Mouse (Mus musculus) kidney, adult 2 months (tissue): Measurements from ENCODE around the gene Zfp541. TPM values are rescaled to one million over a fixed set of nuclear protein-coding genes. Genes with fewer than 3 reads are reported as not detected.

Experiments used
- DNase-seq: peaks from one replicate; pipeline ENCODE4 v3.0.0; 2021
- H3K27ac ChIP-seq: fragments of 200-500 bp; 2 replicates; pipeline ENCODE4 v1.5.1; 2012; ENCODE audit warnings: low read depth, low read length, control low read depth, inconsistent platforms; ENCODE audit not compliant: insufficient read depth
- H3K27me3 ChIP-seq: fragments of 200-500 bp; replicated peaks from 2 replicates; pipeline ENCODE4 v1.6.1; 2012; ENCODE audit warnings: mild to moderate bottlenecking, moderate library complexity, low read length, inconsistent platforms; ENCODE audit not compliant: control insufficient read depth, insufficient read depth
- H3K36me3 ChIP-seq: fragments of 200-500 bp; 2 replicates; pipeline ENCODE4 v1.6.1; 2012; ENCODE audit warnings: mild to moderate bottlenecking, moderate library complexity, low read length, inconsistent platforms; ENCODE audit not compliant: control insufficient read depth, insufficient read depth
- H3K4me1 ChIP-seq: fragments of 200-500 bp; 2 replicates; pipeline ENCODE4 v1.6.1; 2011; ENCODE audit warnings: low read length; ENCODE audit not compliant: control insufficient read depth, insufficient read depth
- H3K4me3 ChIP-seq: fragments of 200-500 bp; 2 replicates; pipeline ENCODE4 v1.5.1; 2011; ENCODE audit warnings: mild to moderate bottlenecking, low read depth, low read length, control low read depth; ENCODE audit not compliant: insufficient read depth
- CTCF ChIP-seq: fragments of 200-500 bp; conservative IDR thresholded peaks from 2 replicates; pipeline ENCODE4 v1.5.1; 2011; ENCODE audit warnings: low read depth, mild to moderate bottlenecking, control low read depth, low read length, moderate library complexity, mixed read lengths; ENCODE audit not compliant: insufficient read depth, insufficient read length
- POLR2A ChIP-seq: fragments of 200-500 bp; IDR thresholded peaks from one replicate; pipeline ENCODE4 v1.6.1; 2011; ENCODE audit warnings: low read depth, low read length, control low read depth
- WGBS: fragments of 180-500 bp; shearing (Covaris S2); methylation state at CpG from one replicate; pipeline ENCODE4 v1.1.7; 2018; 5-methylcytosine and 5-hydroxymethylcytosine counted together
- polyA plus RNA-seq: library from polyadenylated mRNA; depleted of rRNA; stranded (reverse); fragments of >200 nt; gene quantifications from 2 replicates; pipeline ENCODE4 v1.2.3, GENCODE M21; 2012; rRNA removed

Zfp541 gene
- 0.03 TPM in 1 of 2 replicates, not detected in the other for polyA plus RNA-seq

DNA sequence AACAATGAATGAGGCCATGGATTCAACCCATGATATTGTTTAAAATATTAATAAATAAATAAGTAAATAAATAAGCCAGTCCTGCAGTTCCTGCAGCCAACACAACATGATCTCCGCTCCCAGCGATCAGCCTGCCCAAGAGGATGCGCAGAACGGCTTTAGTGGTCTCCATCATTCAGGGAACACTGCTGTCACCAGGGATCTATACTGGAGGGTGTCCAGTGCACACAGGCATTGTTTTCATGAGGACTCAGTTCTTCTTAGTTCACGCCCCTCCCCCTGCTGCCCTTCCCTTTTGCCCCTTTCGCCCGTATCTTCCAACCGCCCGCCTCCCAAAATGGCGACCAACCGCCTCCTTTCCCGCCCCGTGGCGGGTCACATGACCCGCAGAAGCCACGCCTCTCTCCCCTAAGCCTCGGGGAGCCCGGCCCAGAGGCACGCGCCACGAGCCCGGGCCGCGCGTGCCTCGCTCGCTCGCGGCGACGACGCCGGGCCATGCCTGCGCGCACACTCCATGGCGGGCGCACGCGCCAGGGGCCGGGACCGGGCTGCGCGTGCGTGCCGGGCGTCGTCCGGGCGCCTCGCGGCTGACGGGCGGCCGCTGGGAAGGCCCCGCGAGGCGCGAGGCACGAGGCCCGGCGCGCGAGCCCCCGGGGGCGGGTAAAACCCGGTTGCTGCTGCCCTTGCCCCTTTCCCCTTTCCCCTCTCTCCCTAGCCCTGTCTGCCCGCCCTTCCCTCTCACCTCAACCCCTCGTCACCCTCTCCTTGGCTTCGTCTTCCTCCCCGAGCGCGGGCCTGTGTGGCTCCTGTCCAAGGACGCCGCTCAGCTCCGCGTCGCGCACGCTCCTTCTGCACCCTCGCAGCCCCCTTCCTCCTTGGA, at the start of gene Zfp541:
Zfp541 (plus strand) TSS at position 596 of the 880 bp plus-strand sequence.
- Histone ChIP-seq H3K27ac (no peak within 1 kb of the TSS), H3K27me3 (no peaks in the 10 kb centered on the region; the same call in 1 of the 2 replicates), H3K36me3 (no peaks in the 10 kb centered on the region), H3K4me1 (no peaks in the 10 kb centered on the region), H3K4me3 (no peak within 1 kb of the TSS)
- WGBS, result 64% methylated on average over 80 of the region's 80 CpGs
- no peak for TF ChIP-seq POLR2A
- DNase-seq, result no peak

DNA sequence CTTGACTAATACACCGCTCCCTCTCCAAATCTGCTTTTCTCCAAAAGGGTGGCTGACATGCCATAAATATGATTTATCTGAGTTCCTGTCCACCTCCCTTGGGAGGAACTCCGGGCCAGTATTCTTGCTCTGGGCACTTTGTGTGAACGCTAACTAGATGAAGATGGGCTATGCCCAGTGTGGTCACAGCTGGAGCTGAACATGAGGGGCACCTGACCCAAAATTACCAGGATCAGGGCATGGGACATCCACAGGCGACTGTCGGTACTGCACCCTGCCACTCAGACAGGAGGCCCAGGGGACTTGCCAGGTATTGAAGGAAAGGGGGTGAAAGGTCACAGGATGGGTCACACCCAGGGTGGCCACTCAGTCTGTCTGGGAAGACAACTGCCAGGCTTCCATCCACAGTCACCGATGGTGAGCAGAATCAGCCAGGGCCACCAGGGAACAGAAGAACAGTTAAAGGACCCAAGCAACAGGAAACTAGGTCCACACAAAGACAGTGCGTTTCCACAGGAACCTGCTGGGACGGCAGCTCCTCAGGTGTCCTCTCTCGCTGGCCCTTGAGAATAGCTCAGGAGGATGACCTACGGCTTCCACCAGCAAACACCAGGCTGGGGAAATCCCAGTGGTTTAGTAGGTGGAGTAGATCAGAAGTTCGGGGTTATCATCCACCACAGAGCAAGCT, 48.9 kb upstream of the Zfp541 start:
- peak; percentile 61 for DNase-seq
- 0 out of 2 replicates have a peak overlapping the region, but pooled peaks have one; percentile 12 for H3K27ac ChIP-seq
- H3K27me3 ChIP-seq, result no peaks in the 10 kb centered on the region
- H3K36me3 ChIP-seq, result no peaks in the 10 kb centered on the region
- WGBS, result 58% methylated on average over 11 of the region's 11 CpGs
- H3K4me3 ChIP-seq, result no peak overlapping the region
- H3K4me1 ChIP-seq, result peaks cover 34% of the 10 kb centered on the region
- TF ChIP-seq POLR2A (no peak), CTCF (peak; percentile 59)

DNA sequence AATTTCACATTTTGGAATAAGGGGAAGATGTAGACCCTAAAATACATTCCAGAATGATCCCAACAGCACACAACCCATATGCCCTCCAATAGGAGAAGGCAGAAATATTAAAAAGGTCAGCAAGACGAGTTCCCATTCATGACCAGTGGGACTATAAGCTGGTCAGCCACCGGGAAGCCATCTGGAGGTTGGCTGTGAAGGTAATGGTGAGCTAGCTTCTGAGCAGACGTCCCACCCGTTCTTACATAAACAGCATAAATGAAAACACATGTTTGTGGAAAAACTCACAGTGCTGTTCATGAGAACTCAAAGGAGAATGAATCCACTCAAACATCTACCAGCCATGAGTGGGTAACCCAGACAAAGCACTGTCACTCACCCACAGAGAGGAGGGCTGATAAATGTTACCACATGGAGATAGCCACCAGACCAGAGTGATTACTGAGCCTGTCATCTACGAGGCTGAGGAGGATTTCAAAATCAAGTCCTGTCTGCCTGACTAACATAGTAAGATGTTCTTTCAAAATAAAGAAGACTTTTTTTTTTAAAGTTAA, 47.8 kb upstream of the Zfp541 start:
- 73% methylated on average over 5 of the region's 5 CpGs for WGBS
- Histone ChIP-seq H3K4me3 (no peak overlapping the region), H3K4me1 (peaks cover 40% of the 10 kb centered on the region), H3K27me3 (no peaks in the 10 kb centered on the region), H3K36me3 (no peaks in the 10 kb centered on the region), H3K27ac (no peak overlapping the region)
- no peak for DNase-seq
- no peak for TF ChIP-seq POLR2A

DNA sequence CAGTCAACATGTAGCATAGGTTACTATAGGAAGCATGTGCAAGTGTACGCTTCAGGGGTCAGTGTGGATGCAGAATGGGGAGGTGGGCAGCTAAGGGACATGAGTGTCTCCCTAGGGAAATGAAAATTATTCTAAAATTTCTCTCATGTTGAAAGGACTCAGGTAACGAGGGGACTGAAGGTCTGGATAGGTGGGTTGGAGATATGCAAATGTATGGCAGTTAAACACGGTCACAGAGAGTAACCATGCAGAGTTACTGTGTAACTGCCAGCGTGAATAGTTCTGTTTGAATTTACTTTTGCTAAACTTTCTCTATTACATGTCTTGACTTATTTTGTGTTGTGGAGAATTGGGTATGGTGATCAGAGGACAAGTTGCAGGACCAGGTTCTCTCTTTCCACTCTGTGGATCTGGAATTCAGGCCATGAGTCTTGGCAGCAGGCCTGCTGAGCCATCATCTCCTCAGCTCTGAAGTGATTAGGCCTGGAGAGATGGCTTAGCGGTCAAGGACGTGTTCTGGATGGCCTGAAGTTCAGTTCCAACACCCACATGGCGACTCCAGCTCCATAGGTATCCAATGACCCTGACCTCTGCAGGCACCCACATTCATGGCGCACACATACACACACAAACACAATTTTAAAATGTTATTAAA, 47.0 kb upstream of the Zfp541 start:
- TF ChIP-seq CTCF (no peak), POLR2A (no peak)
- Histone ChIP-seq H3K36me3 (no peaks in the 10 kb centered on the region), H3K4me3 (no peak overlapping the region), H3K27me3 (no peaks in the 10 kb centered on the region), H3K4me1 (peaks cover 43% of the 10 kb centered on the region), H3K27ac (peak overlapping the region; percentile 25)
- 46% methylated on average over 8 of the region's 8 CpGs for WGBS
- DNase-seq, result peak; percentile 76

DNA sequence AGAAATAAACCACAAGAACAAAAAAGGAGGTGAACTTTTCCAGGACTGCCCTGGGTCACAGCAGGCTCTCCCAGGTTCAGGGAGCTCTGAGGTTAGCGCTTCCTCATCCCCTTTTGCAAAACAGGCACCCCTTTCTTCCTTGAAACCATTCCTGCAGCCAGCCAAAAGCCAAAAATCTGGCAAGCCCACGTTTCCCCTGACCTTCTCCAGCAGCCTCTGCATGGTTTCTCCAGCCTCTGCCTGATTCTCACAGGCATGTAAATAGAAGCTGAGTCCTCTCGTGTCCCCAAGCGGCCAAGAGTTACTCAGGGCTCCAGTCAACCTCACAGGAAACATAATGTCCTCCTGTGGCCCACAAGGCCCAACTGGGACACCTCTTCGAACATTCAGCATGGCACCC, 46.2 kb upstream of the Zfp541 start:
- Histone ChIP-seq H3K4me3 (no peak overlapping the region), H3K36me3 (no peaks in the 10 kb centered on the region), H3K27me3 (no peaks in the 10 kb centered on the region), H3K27ac (0 out of 2 replicates have a peak overlapping the region, but pooled peaks have one; percentile 20), H3K4me1 (peaks cover 48% of the 10 kb centered on the region)
- no peak for DNase-seq
- 70% methylated on average over 5 of the region's 5 CpGs for WGBS
- TF ChIP-seq POLR2A, result no peak
- TF ChIP-seq CTCF, result no peak

DNA sequence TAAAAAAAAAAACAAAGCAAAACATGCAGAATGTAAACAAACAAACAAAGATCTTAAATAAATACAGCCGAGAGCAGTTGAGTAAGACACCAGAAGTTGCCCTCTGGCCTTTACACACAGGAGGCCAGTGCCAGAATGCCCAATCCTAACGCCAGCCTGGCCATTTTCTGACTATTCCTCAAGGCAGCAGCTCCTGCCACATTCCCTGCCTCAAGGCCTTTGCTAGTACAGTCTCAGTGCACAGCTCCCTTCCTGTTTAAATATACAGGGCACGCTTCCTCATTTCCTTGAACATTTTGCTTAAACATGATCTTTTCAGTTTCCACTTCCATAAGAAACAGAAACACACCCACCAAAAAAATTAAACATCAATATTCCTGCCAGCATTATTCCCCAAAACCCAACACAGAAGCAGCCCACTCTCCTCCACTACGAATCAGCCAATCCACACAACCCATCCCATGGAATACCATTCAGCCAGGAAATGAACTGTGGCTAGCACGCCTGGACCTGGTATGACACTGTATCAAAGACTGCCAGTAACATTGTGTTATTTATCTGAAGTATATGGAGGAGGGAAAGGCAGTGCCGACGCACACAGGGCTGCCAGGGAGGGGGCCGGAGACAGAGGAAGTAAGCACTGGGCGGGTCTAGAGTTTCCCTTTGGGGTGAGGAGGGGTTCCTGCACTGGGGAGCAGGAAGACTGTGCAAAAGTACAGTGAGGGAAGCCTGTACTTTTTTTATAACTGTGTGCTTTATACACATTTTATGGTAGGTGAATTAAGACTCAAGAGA, 43.4 kb upstream of the Zfp541 start:
- Histone ChIP-seq H3K27me3 (no peaks in the 10 kb centered on the region), H3K36me3 (no peaks in the 10 kb centered on the region), H3K4me1 (peaks cover 34% of the 10 kb centered on the region), H3K4me3 (no peak overlapping the region), H3K27ac (peak overlapping the region; percentile 40)
- DNase-seq, result peak; percentile 64
- TF ChIP-seq POLR2A (no peak), CTCF (no peak)
- 52% methylated on average over 9 of the region's 9 CpGs for WGBS
